Mouse (Mus musculus): ENCODE data around the gene Tsn. TPM values are rescaled to one million over a fixed set of nuclear protein-coding genes. Genes with fewer than 3 reads are reported as not detected.

Tsn gene
- 197 and 228 TPM in 2 replicates for polyA plus RNA-seq (2021; fragmentation: Nextera tagmentation)
- long read RNA-seq, experiment 1, full-length matches to known transcripts, result 164 of 225 reads
- long read RNA-seq, experiment 1, partial matches to known transcripts, result 4 of 225 reads
- long read RNA-seq, experiment 1, other reads (novel, unspliced or antisense), result 57 of 225 reads
- long read RNA-seq, experiment 2, full-length matches to known transcripts, result 353 of 415 reads
- long read RNA-seq, experiment 2, partial matches to known transcripts, result 0 of 415 reads
- long read RNA-seq, experiment 2, other reads (novel, unspliced or antisense), result 62 of 415 reads

DNA sequence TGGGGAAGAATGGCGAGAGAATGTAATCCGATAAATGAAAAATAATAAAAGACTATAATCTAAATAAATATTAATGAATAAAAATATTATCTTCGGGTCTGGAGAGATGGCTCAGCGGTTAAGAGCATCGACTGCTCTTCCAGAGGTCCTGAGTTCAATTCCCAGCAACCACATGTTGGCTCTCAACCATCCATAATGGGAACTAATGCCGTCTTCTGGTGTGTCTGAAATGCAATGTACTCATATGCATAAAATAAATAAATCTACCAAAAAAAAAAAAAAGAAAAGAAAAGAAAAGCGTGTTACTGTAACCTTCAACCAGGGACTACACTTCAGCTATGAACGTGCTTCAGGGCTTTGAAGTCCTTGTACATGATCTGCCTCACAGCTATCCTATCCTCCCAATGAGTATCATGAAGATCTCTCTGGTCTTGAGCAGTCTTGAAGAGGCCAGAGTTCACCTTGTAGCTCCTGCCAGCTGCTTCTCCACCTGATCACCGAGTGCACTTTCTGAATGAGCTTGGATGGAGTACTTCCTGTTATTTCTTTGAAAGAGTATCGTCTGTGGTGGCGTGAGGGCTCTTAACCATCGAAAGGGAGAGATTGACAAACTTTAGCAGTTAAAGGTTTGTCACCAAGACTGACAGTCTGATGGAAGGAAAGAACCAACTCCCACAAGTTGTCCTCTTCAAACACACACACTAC lies at the start of gene Tsn:
Tsn (minus strand) TSS at position 118 of the 705 bp plus-strand sequence.

DNA sequence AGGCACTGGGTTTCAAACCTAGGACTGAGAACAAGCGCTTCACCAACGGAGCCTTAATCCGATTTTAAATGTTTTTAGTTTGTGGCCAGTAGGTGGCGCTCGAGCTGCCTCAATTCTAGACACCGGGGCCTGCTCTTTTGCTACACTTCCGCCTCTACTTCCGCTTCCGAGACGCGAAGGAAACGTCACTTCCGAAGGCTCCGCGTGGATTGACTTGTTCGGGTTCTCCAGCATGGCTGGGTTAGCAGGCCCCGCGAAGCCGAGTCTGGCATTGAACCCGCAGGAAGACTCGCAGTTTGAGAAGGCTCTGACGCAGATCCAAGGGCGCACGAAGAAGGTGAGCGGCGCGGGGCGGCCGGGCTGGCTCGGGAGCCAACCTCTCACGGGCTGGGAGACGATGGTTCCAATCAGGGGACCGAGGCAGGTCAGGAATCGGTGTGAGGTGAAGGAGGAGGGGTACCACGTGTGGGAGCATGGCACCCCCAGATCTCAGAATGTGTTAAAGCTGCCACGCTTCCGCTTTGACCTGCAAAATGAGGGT lies 10.2 kb upstream of the Tsn start, which contains the start of gene Nifk:
Nifk (plus strand) TSS at position 179 of the 541 bp plus-strand sequence.

Other genes with a start within 250 kb of the Tsn start
- not detected in 2 replicates for gene Gm29106, start 135.2 kb downstream of the Tsn start, polyA plus RNA-seq (2021; fragmentation: Nextera tagmentation)
- gene Nifk, start 10.1 kb upstream of the Tsn start, polyA plus RNA-seq (2021; fragmentation: Nextera tagmentation), result 36.0 and 40.3 TPM in 2 replicates
- 22.0 and 30.7 TPM in 2 replicates for gene Clasp1, start 77.3 kb upstream of the Tsn start, polyA plus RNA-seq (2021; fragmentation: Nextera tagmentation)